Mouse (Mus musculus): Measurements from ENCODE around the gene Iqsec1. TPM values are rescaled to one million over a fixed set of nuclear protein-coding genes. Genes with fewer than 3 reads are reported as not detected.

Gene Iqsec1
- polyA plus RNA-seq, 1 experiment from 2014 or later: 4.2 TPM

DNA sequence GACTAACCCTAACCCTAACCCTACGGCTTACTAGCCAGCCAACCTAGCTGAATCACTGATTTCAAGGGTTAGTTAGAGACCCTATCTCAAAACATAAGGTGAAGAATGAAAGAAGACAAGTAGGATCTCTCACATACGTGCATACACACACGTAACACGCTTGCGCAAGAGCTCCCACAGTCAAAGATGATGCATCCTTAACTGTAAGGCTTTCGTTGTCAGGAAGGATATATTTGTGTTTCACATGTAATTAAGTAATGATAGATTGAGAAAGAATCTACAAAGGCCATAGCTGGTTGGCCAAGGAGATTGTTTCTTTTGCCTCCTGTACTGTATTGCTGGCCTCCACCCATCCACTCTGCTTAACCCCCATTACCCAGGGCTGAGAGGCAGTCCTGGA, 300.5 kb downstream of the Iqsec1 start:
- DNase-seq (no peak), ATAC-seq (no peak)
- TF ChIP-seq CTCF (IDR thresholded peaks at IDR 0.05; ENCODE audit: low read depth): no peak
- TF ChIP-seq EP300 (IDR thresholded peaks at IDR 0.05; ENCODE audit: low read depth): no peak
- 88% methylated on average over 6 of the region's 6 CpGs for WGBS (ENCODE audit: insufficient replicate concordance)
- no peak overlapping the region for H3K4me2 ChIP-seq (ENCODE audit: low read depth, low read length)
- H3K4me3 ChIP-seq (ENCODE audit: low read depth, low read length): no peak overlapping the region
- H3K9ac ChIP-seq (replicated peaks): no peak overlapping the region
- peaks cover 71% of the 10 kb centered on the region for H3K36me3 ChIP-seq (replicated peaks; ENCODE audit: insufficient read depth, low read length)
- no peaks in the 10 kb centered on the region for H3K9me3 ChIP-seq (ENCODE audit: low read length)
- peaks cover 14% of the 10 kb centered on the region for H3K4me1 ChIP-seq (ENCODE audit: insufficient read depth)
- no peak overlapping the region for H3K27ac ChIP-seq (ENCODE audit: low read depth)
- no peaks in the 10 kb centered on the region for H3K27me3 ChIP-seq (ENCODE audit: insufficient read depth, low read length)

DNA sequence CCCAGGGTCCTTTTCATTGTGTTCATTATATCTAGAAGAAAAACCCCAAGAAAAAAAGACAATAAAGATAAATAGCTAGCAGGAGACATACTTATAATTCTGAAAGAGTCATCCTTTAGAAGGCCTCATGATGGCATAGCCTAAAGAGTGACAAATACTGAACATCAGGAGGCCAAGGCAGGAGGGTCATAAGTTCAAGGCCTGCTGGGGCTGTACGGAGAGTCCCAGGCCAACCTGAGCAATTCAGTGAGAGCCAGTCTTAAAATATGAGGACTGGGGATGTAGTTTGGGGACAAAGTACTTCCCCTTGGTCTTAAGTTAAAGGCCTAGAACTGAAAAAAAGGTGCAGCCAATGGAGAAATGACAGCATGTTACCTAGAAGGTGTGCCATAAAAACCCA, 301.7 kb downstream of the Iqsec1 start:
- H3K9ac ChIP-seq (replicated peaks): no peak overlapping the region
- peaks cover 64% of the 10 kb centered on the region for H3K36me3 ChIP-seq (replicated peaks; ENCODE audit: insufficient read depth, low read length)
- H3K4me2 ChIP-seq (ENCODE audit: low read depth, low read length): no peak overlapping the region
- 91% methylated on average over 1 of the region's 1 CpGs for WGBS (ENCODE audit: insufficient replicate concordance)
- H3K4me3 ChIP-seq (ENCODE audit: low read depth, low read length): no peak overlapping the region
- ATAC-seq (no peak), DNase-seq (no peak)
- TF ChIP-seq CTCF (IDR thresholded peaks at IDR 0.05; ENCODE audit: low read depth) (no peak), EP300 (IDR thresholded peaks at IDR 0.05; ENCODE audit: low read depth) (no peak)
- H3K9me3 ChIP-seq (ENCODE audit: low read length): no peaks in the 10 kb centered on the region
- H3K27ac ChIP-seq (ENCODE audit: low read depth): no peak overlapping the region
- peaks cover 14% of the 10 kb centered on the region for H3K4me1 ChIP-seq (ENCODE audit: insufficient read depth)
- no peaks in the 10 kb centered on the region for H3K27me3 ChIP-seq (ENCODE audit: insufficient read depth, low read length)

DNA sequence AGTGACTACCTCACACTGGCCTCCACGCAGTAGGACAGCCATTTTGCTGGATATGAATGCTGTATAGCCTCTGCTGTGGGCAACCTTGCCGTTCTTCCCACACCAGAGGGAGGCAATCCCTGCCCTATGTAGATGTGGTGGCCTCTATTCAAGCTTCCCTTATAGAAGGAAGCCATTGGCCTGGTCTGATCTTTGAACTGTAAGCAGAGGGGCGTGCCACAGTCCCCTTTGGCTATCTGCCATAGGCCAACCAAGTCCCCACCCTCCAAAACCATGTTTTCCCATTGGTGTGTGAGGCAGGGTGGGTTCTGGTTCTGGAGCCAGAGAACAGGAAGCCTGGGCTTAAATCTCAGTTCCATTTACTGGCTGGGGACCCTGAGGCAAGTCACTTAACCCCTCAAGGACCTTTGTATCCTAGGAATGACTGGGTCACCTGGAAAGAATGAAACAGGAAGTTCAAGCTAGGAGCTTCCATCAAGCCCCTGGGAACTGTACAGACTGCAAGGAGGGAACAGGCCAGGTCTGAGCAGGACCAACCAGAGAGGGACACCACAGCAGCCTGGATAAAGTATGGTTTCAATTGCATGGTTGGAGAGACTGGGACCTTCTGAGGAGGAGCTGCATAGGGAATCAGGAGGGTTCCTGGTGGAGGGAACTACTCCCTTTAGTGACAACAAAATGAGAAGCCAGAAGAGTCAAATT, 304.5 kb downstream of the Iqsec1 start:
- DNase-seq: peak; percentile 67
- Histone ChIP-seq H3K27me3 (ENCODE audit: insufficient read depth, low read length) (no peaks in the 10 kb centered on the region), H3K27ac (ENCODE audit: low read depth) (peak overlapping the region; percentile 78), H3K4me2 (ENCODE audit: low read depth, low read length) (no peak overlapping the region), H3K9me3 (ENCODE audit: low read length) (no peaks in the 10 kb centered on the region), H3K9ac (replicated peaks) (no peak overlapping the region), H3K36me3 (replicated peaks; ENCODE audit: insufficient read depth, low read length) (peaks cover 56% of the 10 kb centered on the region), H3K4me1 (ENCODE audit: insufficient read depth) (peaks cover 19% of the 10 kb centered on the region), H3K4me3 (ENCODE audit: low read depth, low read length) (no peak overlapping the region)
- ATAC-seq: peak; percentile 92
- TF ChIP-seq CTCF (IDR thresholded peaks at IDR 0.05; ENCODE audit: low read depth): peak; percentile 34
- TF ChIP-seq EP300 (IDR thresholded peaks at IDR 0.05; ENCODE audit: low read depth): peak; percentile 60
- WGBS (ENCODE audit: insufficient replicate concordance): 66% methylated on average over 3 of the region's 3 CpGs

DNA sequence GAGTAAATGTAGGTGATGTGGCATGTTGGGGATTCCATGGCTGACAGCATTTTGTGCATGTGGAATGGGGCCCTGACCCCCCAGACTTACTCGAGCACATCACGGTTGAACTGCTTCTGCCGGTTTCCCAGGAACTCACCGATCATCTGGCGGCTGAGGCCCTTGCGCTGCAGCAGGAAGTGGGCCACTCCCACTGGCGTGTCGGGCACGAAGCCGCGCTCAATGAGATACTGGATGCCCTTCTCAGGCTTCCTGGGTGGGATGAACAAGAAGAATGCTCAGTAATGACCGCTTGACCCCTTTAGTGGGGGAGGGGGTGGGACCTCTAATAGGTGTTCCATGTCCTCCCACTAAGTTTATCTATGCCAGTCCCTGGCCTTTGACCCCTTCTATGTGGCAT, 308.1 kb downstream of the Iqsec1 start:
- WGBS (ENCODE audit: insufficient replicate concordance): 70% methylated on average over 12 of the region's 12 CpGs
- Histone ChIP-seq H3K4me2 (ENCODE audit: low read depth, low read length) (no peak overlapping the region), H3K9ac (replicated peaks) (no peak overlapping the region), H3K4me1 (ENCODE audit: insufficient read depth) (peaks cover 19% of the 10 kb centered on the region), H3K9me3 (ENCODE audit: low read length) (no peaks in the 10 kb centered on the region), H3K27ac (ENCODE audit: low read depth) (no peak overlapping the region), H3K27me3 (ENCODE audit: insufficient read depth, low read length) (no peaks in the 10 kb centered on the region), H3K4me3 (ENCODE audit: low read depth, low read length) (no peak overlapping the region), H3K36me3 (replicated peaks; ENCODE audit: insufficient read depth, low read length) (peaks cover 58% of the 10 kb centered on the region)
- no peak for ATAC-seq
- DNase-seq: no peak
- no peak for TF ChIP-seq CTCF (IDR thresholded peaks at IDR 0.05; ENCODE audit: low read depth)
- TF ChIP-seq EP300 (IDR thresholded peaks at IDR 0.05; ENCODE audit: low read depth): no peak

DNA sequence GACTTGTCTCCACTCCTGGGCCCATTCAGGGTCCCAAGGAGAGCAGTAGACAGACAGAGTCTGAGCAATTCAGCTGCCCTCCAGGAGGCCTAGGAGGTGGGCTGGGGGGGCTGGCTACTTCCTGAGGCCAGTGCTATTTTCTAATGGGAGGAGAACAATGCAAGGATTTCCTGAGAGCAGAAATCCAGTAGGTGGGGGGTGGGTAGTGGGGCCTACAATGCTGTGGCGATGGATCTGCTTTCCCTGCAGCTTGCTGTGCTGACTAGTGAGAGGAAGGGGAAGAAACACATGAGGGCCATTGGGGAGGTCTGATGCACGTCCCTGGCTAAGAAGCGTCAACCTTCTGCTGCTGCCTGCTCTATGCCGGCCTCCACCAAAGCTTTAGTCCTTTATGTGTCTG, 309.7 kb downstream of the Iqsec1 start:
- peaks cover 64% of the 10 kb centered on the region for H3K36me3 ChIP-seq (replicated peaks; ENCODE audit: insufficient read depth, low read length)
- H3K4me2 ChIP-seq (ENCODE audit: low read depth, low read length): no peak overlapping the region
- ATAC-seq (peak; percentile 37; the same call in 1 of the 2 replicates), DNase-seq (no peak)
- H3K27me3 ChIP-seq (ENCODE audit: insufficient read depth, low read length): no peaks in the 10 kb centered on the region
- H3K9me3 ChIP-seq (ENCODE audit: low read length): no peaks in the 10 kb centered on the region
- no peak for TF ChIP-seq EP300 (IDR thresholded peaks at IDR 0.05; ENCODE audit: low read depth)
- TF ChIP-seq CTCF (IDR thresholded peaks at IDR 0.05; ENCODE audit: low read depth): no peak
- no peak overlapping the region for H3K9ac ChIP-seq (replicated peaks)
- 80% methylated on average over 4 of the region's 4 CpGs for WGBS (ENCODE audit: insufficient replicate concordance)
- H3K27ac ChIP-seq (ENCODE audit: low read depth): peak overlapping the region; percentile 29; the same call in 1 of the 2 replicates
- H3K4me1 ChIP-seq (ENCODE audit: insufficient read depth): peaks cover 10% of the 10 kb centered on the region
- H3K4me3 ChIP-seq (ENCODE audit: low read depth, low read length): no peak overlapping the region

DNA sequence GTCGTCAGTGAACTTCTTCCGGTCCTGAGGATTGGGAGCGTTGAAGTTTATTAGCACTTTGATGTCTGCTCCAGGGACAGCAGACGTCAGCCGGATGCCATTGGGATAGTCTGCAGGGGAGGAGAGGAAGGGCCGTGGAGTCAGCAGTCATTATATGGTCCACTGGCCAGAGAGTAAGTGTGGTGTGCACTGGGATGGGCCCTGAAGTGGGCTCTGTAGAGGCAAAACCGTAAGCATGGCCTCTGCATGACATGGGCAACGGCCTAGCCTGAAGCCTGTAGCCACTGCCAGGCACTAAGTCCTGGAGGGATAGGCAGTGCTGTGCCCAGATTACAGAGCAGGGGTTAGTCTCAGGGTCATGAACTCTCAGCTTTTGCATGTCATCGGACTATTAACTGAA, 319.8 kb downstream of the Iqsec1 start:
- H3K36me3 ChIP-seq (replicated peaks; ENCODE audit: insufficient read depth, low read length): peaks cover 86% of the 10 kb centered on the region
- WGBS (ENCODE audit: insufficient replicate concordance): 88% methylated on average over 9 of the region's 9 CpGs
- no peaks in the 10 kb centered on the region for H3K4me1 ChIP-seq (ENCODE audit: insufficient read depth)
- no peak for DNase-seq
- no peak overlapping the region for H3K27ac ChIP-seq (ENCODE audit: low read depth)
- no peak for TF ChIP-seq EP300 (IDR thresholded peaks at IDR 0.05; ENCODE audit: low read depth)
- no peak for TF ChIP-seq CTCF (IDR thresholded peaks at IDR 0.05; ENCODE audit: low read depth)
- H3K9me3 ChIP-seq (ENCODE audit: low read length): no peaks in the 10 kb centered on the region
- no peak for ATAC-seq
- no peak overlapping the region for H3K9ac ChIP-seq (replicated peaks)
- H3K27me3 ChIP-seq (ENCODE audit: insufficient read depth, low read length): no peaks in the 10 kb centered on the region
- H3K4me3 ChIP-seq (ENCODE audit: low read depth, low read length): no peak overlapping the region
- no peak overlapping the region for H3K4me2 ChIP-seq (ENCODE audit: low read depth, low read length)
